Mouse (Mus musculus): Measurements from ENCODE around the gene Eln. TPM values are rescaled to one million over a fixed set of nuclear protein-coding genes. Genes with fewer than 3 reads are reported as not detected.
A peak's percentile ranks its signal among the peaks of the same experiment; 100 is the strongest.

Gene Eln
- polyA plus RNA-seq, 1 experiment from 2014 or later: 1.3 TPM

GRCm38 (mm10) chr5:134763326-134763725 is 16.2 kb upstream of the Eln start:
- WGBS: 92% methylated on average over 9 of the region's 9 CpGs
- DNase-seq (ENCODE audit: extremely low spot score, low spot score): no peak
- no peaks in the 10 kb centered on the region for H3K36me3 ChIP-seq (replicated peaks)

DNA sequence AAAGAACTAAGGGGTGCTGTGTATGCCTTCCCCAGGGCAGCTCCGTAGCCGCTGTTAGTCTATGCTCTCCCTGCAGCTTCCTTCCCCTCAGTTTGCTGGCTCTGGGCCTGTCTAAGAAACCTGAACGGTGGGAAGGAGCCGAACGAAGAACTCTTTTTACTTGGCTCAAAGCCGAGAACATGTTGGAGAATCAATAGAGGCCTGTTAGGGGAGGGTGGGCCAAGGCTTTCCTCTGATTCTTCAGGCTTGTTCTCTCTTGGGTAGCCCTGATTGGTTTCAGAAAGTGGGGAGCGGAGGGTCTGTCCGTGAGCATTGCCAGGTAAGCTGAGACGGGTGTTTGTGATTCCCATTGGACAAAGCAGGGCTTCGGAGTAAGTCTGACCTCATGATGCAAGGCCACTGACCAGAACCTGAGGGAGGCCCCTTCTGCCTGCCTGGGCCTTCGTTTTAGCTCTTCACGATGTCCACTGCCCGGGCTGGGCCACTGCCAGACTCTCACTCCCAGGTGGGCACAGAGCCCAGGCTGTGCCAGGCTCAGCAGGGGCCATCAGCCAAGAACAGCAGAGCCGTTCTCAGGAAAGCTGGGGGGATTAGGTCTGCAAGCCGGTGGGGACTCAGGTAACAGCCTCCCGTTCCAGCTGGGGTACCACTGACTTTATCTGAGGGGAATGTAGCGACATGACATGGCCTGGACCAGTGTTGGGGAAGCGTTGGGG is 14.4 kb upstream of the Eln start:
- no peaks in the 10 kb centered on the region for H3K9me3 ChIP-seq
- peaks cover 1% of the 10 kb centered on the region; the same call in 1 of the 2 replicates for H3K4me1 ChIP-seq
- H3K4me3 ChIP-seq: no peak overlapping the region
- no peak for DNase-seq (ENCODE audit: extremely low spot score, low spot score)
- no peak overlapping the region; the same call in 1 of the 2 replicates for H3K27ac ChIP-seq
- peaks cover 13% of the 10 kb centered on the region; the same call in 1 of the 2 replicates for H3K27me3 ChIP-seq (ENCODE audit: poor library complexity, severe bottlenecking)
- 79% methylated on average over 18 of the region's 18 CpGs for WGBS
- no peaks in the 10 kb centered on the region for H3K36me3 ChIP-seq (replicated peaks)

More at GRCm38 (mm10) chr5:134763326-134763725, 16.2 kb upstream of the Eln start:
- Histone ChIP-seq H3K27me3 (ENCODE audit: poor library complexity, severe bottlenecking) (no peaks in the 10 kb centered on the region), H3K4me1 (no peaks in the 10 kb centered on the region), H3K9me3 (no peaks in the 10 kb centered on the region), H3K4me3 (no peak overlapping the region), H3K27ac (no peak overlapping the region)

GRCm38 (mm10) chr5:134756031-134756430 is 8.9 kb upstream of the Eln start:
- no peaks in the 10 kb centered on the region for H3K9me3 ChIP-seq
- H3K4me3 ChIP-seq: no peak overlapping the region
- no peaks in the 10 kb centered on the region for H3K36me3 ChIP-seq (replicated peaks)
- peaks cover 29% of the 10 kb centered on the region for H3K27me3 ChIP-seq (ENCODE audit: poor library complexity, severe bottlenecking)
- H3K27ac ChIP-seq: no peak overlapping the region; the same call in 1 of the 2 replicates
- peaks cover 8% of the 10 kb centered on the region; the same call in 1 of the 2 replicates for H3K4me1 ChIP-seq
- DNase-seq (ENCODE audit: extremely low spot score, low spot score): no peak
- 26% methylated on average over 13 of the region's 13 CpGs for WGBS

DNA sequence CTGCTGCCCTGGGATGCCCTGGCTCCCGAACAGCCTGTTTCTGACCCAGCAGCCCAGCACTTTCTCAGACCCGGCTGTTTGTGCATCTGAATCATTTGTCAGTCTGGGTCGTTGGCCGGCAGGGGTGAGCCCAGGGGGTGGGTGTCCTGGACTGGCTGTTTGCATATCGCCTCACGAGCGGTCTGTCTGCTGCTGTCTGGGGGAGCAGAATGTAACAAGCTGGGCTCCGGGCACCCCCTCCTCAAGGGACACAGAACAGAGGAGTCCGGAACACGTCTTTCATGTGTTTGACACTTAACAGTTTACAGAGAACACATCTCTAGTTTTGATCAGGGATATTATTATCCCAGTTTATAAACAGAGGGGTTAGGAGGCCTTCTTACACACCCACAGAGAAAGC is 7.0 kb upstream of the Eln start:
- Histone ChIP-seq H3K4me1 (peaks cover 8% of the 10 kb centered on the region; the same call in 1 of the 2 replicates), H3K9me3 (no peaks in the 10 kb centered on the region), H3K27me3 (ENCODE audit: poor library complexity, severe bottlenecking) (peaks cover 33% of the 10 kb centered on the region), H3K36me3 (replicated peaks) (no peaks in the 10 kb centered on the region), H3K4me3 (no peak overlapping the region), H3K27ac (no peak overlapping the region)
- 69% methylated on average over 10 of the region's 10 CpGs for WGBS
- DNase-seq (ENCODE audit: extremely low spot score, low spot score): no peak

DNA sequence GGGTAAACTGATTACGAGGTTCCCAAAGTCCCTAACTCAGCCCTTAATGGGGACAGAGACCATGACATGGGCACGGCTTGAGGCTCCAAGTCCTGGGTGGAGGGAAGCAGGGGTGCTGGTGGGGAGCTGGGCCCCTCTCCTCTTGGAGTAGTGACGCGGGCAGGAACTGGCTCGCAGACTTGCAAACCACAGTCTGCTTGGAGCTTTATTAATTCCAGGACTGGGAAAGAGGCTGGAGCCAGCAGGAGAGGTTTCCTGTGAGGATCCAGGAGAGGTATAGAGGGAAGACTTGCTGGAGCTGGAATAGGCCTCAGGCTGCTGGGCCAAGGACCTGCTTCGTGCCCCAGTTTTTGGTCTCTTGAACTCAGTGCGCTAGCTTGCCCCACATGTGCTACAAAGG is 3.3 kb upstream of the Eln start:
- Histone ChIP-seq H3K27ac (no peak overlapping the region), H3K9me3 (no peaks in the 10 kb centered on the region), H3K36me3 (replicated peaks) (no peaks in the 10 kb centered on the region), H3K4me1 (peaks cover 19% of the 10 kb centered on the region), H3K4me3 (no peak overlapping the region), H3K27me3 (ENCODE audit: poor library complexity, severe bottlenecking) (peaks cover 45% of the 10 kb centered on the region)
- DNase-seq (ENCODE audit: extremely low spot score, low spot score): no peak
- whole genome bisulfite sequencing: 85% methylated on average over 7 of the region's 7 CpGs

DNA sequence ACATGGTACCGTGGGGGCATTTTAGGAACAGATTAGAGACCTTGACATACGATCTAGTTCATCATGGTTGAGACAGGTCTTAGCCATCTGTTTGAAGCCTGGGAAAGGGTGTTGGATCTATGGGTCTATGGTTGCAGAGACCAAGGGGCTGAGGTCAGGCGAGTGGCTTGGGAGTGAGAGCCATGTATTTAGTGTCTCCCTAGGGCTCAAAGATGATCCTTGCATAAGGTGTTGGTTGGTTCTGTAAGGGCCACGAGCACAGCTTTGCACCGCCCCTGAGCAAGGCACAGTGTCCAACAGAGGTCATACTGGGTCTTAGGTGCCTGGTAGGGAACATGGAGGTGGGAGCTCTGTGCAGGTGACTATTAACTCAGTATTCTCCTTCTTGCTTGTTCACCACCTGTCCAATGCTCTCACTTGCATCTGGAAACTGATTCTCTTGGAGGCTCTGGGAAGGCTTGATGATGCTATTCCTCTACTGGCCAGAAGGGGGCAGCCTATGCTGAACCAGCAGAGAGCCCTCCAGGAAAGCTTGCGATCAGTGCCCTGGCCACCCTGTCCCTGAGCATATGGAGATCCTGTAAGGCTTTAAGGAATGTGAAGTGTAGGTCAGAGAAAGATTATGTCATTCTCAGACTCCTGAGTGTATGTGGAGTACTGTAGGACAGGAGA is 960 bp upstream of the Eln start:
- Histone ChIP-seq H3K4me1 (peaks cover 24% of the 10 kb centered on the region), H3K27ac (peak overlapping the region; percentile 81; the same call in 1 of the 2 replicates), H3K9me3 (no peaks in the 10 kb centered on the region), H3K27me3 (ENCODE audit: poor library complexity, severe bottlenecking) (peaks cover 61% of the 10 kb centered on the region), H3K4me3 (peak overlapping the region; percentile 57; the same call in 1 of the 2 replicates), H3K36me3 (replicated peaks) (no peaks in the 10 kb centered on the region)
- WGBS: 61% methylated on average over 6 of the region's 6 CpGs
- peak; percentile 55 for DNase-seq (ENCODE audit: extremely low spot score, low spot score)

- no peak for DNase-seq (ENCODE audit: extremely low spot score, low spot score)
- 7% methylated on average over 7 of the region's 11 CpGs for WGBS
- Histone ChIP-seq H3K4me1 (peaks cover 27% of the 10 kb centered on the region), H3K27me3 (ENCODE audit: poor library complexity, severe bottlenecking) (peaks cover 67% of the 10 kb centered on the region), H3K9me3 (no peaks in the 10 kb centered on the region), H3K36me3 (replicated peaks) (no peaks in the 10 kb centered on the region), H3K27ac (peak overlapping the region; percentile 81), H3K4me3 (peak overlapping the region; percentile 57)
Observed at GRCm38 (mm10) chr5:134747512-134747893, 380 bp upstream of the Eln start.

GRCm38 (mm10) chr5:134746201-134746600 is 922 bp downstream of the Eln start:
- Histone ChIP-seq H3K27ac (no peak overlapping the region), H3K4me1 (peaks cover 38% of the 10 kb centered on the region), H3K4me3 (peak overlapping the region; percentile 57; the same call in 1 of the 2 replicates), H3K36me3 (replicated peaks) (no peaks in the 10 kb centered on the region), H3K27me3 (ENCODE audit: poor library complexity, severe bottlenecking) (peaks cover 80% of the 10 kb centered on the region), H3K9me3 (no peaks in the 10 kb centered on the region)
- no peak for DNase-seq (ENCODE audit: extremely low spot score, low spot score)
- 86% methylated on average over 10 of the region's 10 CpGs for WGBS

- Histone ChIP-seq H3K4me1 (peaks cover 42% of the 10 kb centered on the region), H3K27me3 (ENCODE audit: poor library complexity, severe bottlenecking) (peaks cover 81% of the 10 kb centered on the region)
Observed at GRCm38 (mm10) chr5:134745801-134746200, 1.3 kb downstream of the Eln start.

GRCm38 (mm10) chr5:134745000-134745399 is 2.1 kb downstream of the Eln start:
- H3K4me1 ChIP-seq: peaks cover 50% of the 10 kb centered on the region
- 91% methylated on average over 3 of the region's 3 CpGs for WGBS
- no peak overlapping the region for H3K4me3 ChIP-seq
- H3K27me3 ChIP-seq (ENCODE audit: poor library complexity, severe bottlenecking): peaks cover 81% of the 10 kb centered on the region
- H3K9me3 ChIP-seq: no peaks in the 10 kb centered on the region
- DNase-seq (ENCODE audit: extremely low spot score, low spot score): no peak
- no peaks in the 10 kb centered on the region for H3K36me3 ChIP-seq (replicated peaks)
- H3K27ac ChIP-seq: no peak overlapping the region

More at GRCm38 (mm10) chr5:134745801-134746200, 1.3 kb downstream of the Eln start:
- no peak for DNase-seq (ENCODE audit: extremely low spot score, low spot score)
- H3K9me3 ChIP-seq: no peaks in the 10 kb centered on the region
- no peak overlapping the region for H3K27ac ChIP-seq
- no peak overlapping the region for H3K4me3 ChIP-seq
- H3K36me3 ChIP-seq (replicated peaks): no peaks in the 10 kb centered on the region
- 88% methylated on average over 3 of the region's 3 CpGs for WGBS

- WGBS: 65% methylated on average over 12 of the region's 12 CpGs
- no peaks in the 10 kb centered on the region for H3K36me3 ChIP-seq (replicated peaks)
- H3K9me3 ChIP-seq: no peaks in the 10 kb centered on the region
- no peak overlapping the region for H3K27ac ChIP-seq
- peaks cover 51% of the 10 kb centered on the region for H3K4me1 ChIP-seq
- H3K27me3 ChIP-seq (ENCODE audit: poor library complexity, severe bottlenecking): peaks cover 76% of the 10 kb centered on the region
- no peak overlapping the region for H3K4me3 ChIP-seq
- DNase-seq (ENCODE audit: extremely low spot score, low spot score): no peak
Observed at GRCm38 (mm10) chr5:134743991-134744390, 3.1 kb downstream of the Eln start.

GRCm38 (mm10) chr5:134742221-134742795 is 4.8 kb downstream of the Eln start:
- Histone ChIP-seq H3K4me3 (peak overlapping the region; percentile 24; the same call in 1 of the 2 replicates), H3K9me3 (no peaks in the 10 kb centered on the region), H3K4me1 (peaks cover 41% of the 10 kb centered on the region), H3K36me3 (replicated peaks) (no peaks in the 10 kb centered on the region), H3K27me3 (ENCODE audit: poor library complexity, severe bottlenecking) (peaks cover 60% of the 10 kb centered on the region), H3K27ac (peak overlapping the region; percentile 65; the same call in 1 of the 2 replicates)
- DNase-seq (ENCODE audit: extremely low spot score, low spot score): peak; percentile 33
- 13% methylated on average over 19 of the region's 19 CpGs for WGBS
